Mouse (Mus musculus): ENCODE measurements around the gene Psmc2. TPM values are rescaled to one million over a fixed set of nuclear protein-coding genes. Genes with fewer than 3 reads are reported as not detected.

Psmc2 gene
- total and polyA plus RNA-seq, 3 experiments: 297 to 356 (median 316) TPM

GRCm38 (mm10) chr5:21739120-21739519 is 46.0 kb upstream of the Psmc2 start:
- peaks cover 9 to 10% of the 10 kb centered on the region in 2 experiments for H3K36me3 ChIP-seq (ENCODE audit: control insufficient read depth in 1 of 2, insufficient read depth in 2 of 2, low read length in 2 of 2)
- no peak for TF ChIP-seq JUND (IDR thresholded peaks at IDR 0.05; ENCODE audit: low read depth, low read length)
- no peak for TF ChIP-seq MYC (IDR thresholded peaks at IDR 0.05; ENCODE audit: low read depth, low read length)
- no peak for TF ChIP-seq MXI1 (IDR thresholded peaks at IDR 0.05; ENCODE audit: low read depth, low read length)
- TF ChIP-seq ETS1 (IDR thresholded peaks at IDR 0.05; ENCODE audit: low read depth, low read length): no peak
- TF ChIP-seq CTCF (IDR thresholded peaks at IDR 0.05 in 2 of 3, conservative IDR thresholded peaks at IDR 0.05 in 1 of 3; ENCODE audit: control insufficient read depth in 1 of 3, insufficient read depth in 1 of 3, low read depth in 2 of 3, low read length in 3 of 3, poor library complexity in 1 of 3, severe bottlenecking in 1 of 3): no peak
- no peak for TF ChIP-seq BHLHE40 (IDR thresholded peaks at IDR 0.05; ENCODE audit: borderline replicate concordance, low read depth, low read length)
- TF ChIP-seq NRF1 (IDR thresholded peaks at IDR 0.05; ENCODE audit: insufficient read depth, low read depth, low read length, poor library complexity, severe bottlenecking): no peak
- no peak for TF ChIP-seq CHD1 (IDR thresholded peaks at IDR 0.05; ENCODE audit: low read depth, low read length)
- no peak for TF ChIP-seq NELFE (IDR thresholded peaks at IDR 0.05; ENCODE audit: low read depth, low read length)
- TF ChIP-seq MAZ (IDR thresholded peaks at IDR 0.05; ENCODE audit: low read depth, low read length): no peak
- TF ChIP-seq TCF12 (IDR thresholded peaks at IDR 0.05; ENCODE audit: low read depth, low read length): no peak
- no peak for TF ChIP-seq POLR2A (IDR thresholded peaks at IDR 0.05; ENCODE audit: control insufficient read depth in 1 of 2, insufficient read depth in 1 of 2, low read depth in 1 of 2, low read length in 2 of 2, poor library complexity in 1 of 2)
- no peak for TF ChIP-seq EP300 (IDR thresholded peaks at IDR 0.05; ENCODE audit: low read depth in 1 of 2, low read length in 2 of 2)
- no peak for TF ChIP-seq MYB (IDR thresholded peaks at IDR 0.05; ENCODE audit: low read depth, low read length)
- no peak for TF ChIP-seq SIN3A (IDR thresholded peaks at IDR 0.05; ENCODE audit: low read length)
- no peak for TF ChIP-seq ELF1 (IDR thresholded peaks at IDR 0.05; ENCODE audit: low read depth, low read length)
- TF ChIP-seq KAT2A (conservative IDR thresholded peaks at IDR 0.05; ENCODE audit: low read depth, low read length): no peak

GRCm38 (mm10) chr5:21739881-21740280 is 45.2 kb upstream of the Psmc2 start:
- Histone ChIP-seq H3K27ac (ENCODE audit: control insufficient read depth, low read depth, low read length) (no peak overlapping the region), H3K4me3 (ENCODE audit: control insufficient read depth in 1 of 2, insufficient read depth in 1 of 2, low read depth in 2 of 2, low read length in 2 of 2) (no peak overlapping the region)

More at GRCm38 (mm10) chr5:21739120-21739519, 46.0 kb upstream of the Psmc2 start:
- Histone ChIP-seq H3K9ac (ENCODE audit: control insufficient read depth, low read depth, low read length, poor library complexity, severe bottlenecking) (no peak overlapping the region), H3K4me1 (ENCODE audit: control insufficient read depth in 1 of 2, insufficient read depth in 2 of 2, low read length in 2 of 2) (peaks cover 0 to 14% of the 10 kb centered on the region in 2 experiments; a peak in 3 of 4 replicates), H3K27me3 (ENCODE audit: control insufficient read depth in 1 of 2, insufficient read depth in 2 of 2, low read length in 2 of 2) (no peaks in the 10 kb centered on the region), H3K4me3 (ENCODE audit: control insufficient read depth in 1 of 2, insufficient read depth in 1 of 2, low read depth in 2 of 2, low read length in 2 of 2) (no peak overlapping the region), H3K79me2 (ENCODE audit: control insufficient read depth, insufficient read depth, low read length, poor library complexity) (peaks cover 16% of the 10 kb centered on the region), H3K27ac (ENCODE audit: control insufficient read depth, low read depth, low read length) (no peak overlapping the region), H3K9me3 (replicated peaks; ENCODE audit: insufficient read depth, low read length) (no peaks in the 10 kb centered on the region)
- DNase-seq (ENCODE audit: low read depth, low spot score): no peak

More at GRCm38 (mm10) chr5:21739881-21740280, 45.2 kb upstream of the Psmc2 start:
- peaks cover 0 to 14% of the 10 kb centered on the region in 2 experiments; a peak in 3 of 4 replicates for H3K4me1 ChIP-seq (ENCODE audit: control insufficient read depth in 1 of 2, insufficient read depth in 2 of 2, low read length in 2 of 2)
- peaks cover 16% of the 10 kb centered on the region for H3K79me2 ChIP-seq (ENCODE audit: control insufficient read depth, insufficient read depth, low read length, poor library complexity)
- peaks cover 4 to 10% of the 10 kb centered on the region in 2 experiments for H3K36me3 ChIP-seq (ENCODE audit: control insufficient read depth in 1 of 2, insufficient read depth in 2 of 2, low read length in 2 of 2)
- no peak overlapping the region for H3K9ac ChIP-seq (ENCODE audit: control insufficient read depth, low read depth, low read length, poor library complexity, severe bottlenecking)
- no peak for TF ChIP-seq TAL1 (IDR thresholded peaks at IDR 0.05; ENCODE audit: low read length)
- no peak for TF ChIP-seq CHD1 (IDR thresholded peaks at IDR 0.05; ENCODE audit: low read depth, low read length)
- no peak for TF ChIP-seq ETS1 (IDR thresholded peaks at IDR 0.05; ENCODE audit: low read depth, low read length)
- TF ChIP-seq UBTF (IDR thresholded peaks at IDR 0.05; ENCODE audit: borderline replicate concordance, insufficient read depth, low read depth, low read length): no peak
- TF ChIP-seq MXI1 (IDR thresholded peaks at IDR 0.05; ENCODE audit: low read depth, low read length): no peak
- TF ChIP-seq SIN3A (IDR thresholded peaks at IDR 0.05; ENCODE audit: low read length): no peak
- TF ChIP-seq SMC3 (IDR thresholded peaks at IDR 0.05; ENCODE audit: low read depth, low read length): no peak
- no peak for TF ChIP-seq JUND (IDR thresholded peaks at IDR 0.05; ENCODE audit: low read depth, low read length)
- no peak for TF ChIP-seq USF1 (IDR thresholded peaks at IDR 0.05; ENCODE audit: low read depth, low read length)
- no peak for TF ChIP-seq POLR2AphosphoS2 (IDR thresholded peaks at IDR 0.05; ENCODE audit: low read length)
- TF ChIP-seq EP300 (IDR thresholded peaks at IDR 0.05; ENCODE audit: low read depth in 1 of 2, low read length in 2 of 2): no peak
- no peak for TF ChIP-seq ELF1 (IDR thresholded peaks at IDR 0.05; ENCODE audit: low read depth, low read length)
- no peak for TF ChIP-seq CHD2 (IDR thresholded peaks at IDR 0.05; ENCODE audit: low read length)
- no peak for TF ChIP-seq E2F4 (IDR thresholded peaks at IDR 0.05; ENCODE audit: borderline replicate concordance, low read depth, low read length)
- no peak for TF ChIP-seq MEF2A (IDR thresholded peaks at IDR 0.05; ENCODE audit: extremely low read depth, insufficient replicate concordance, low read depth, low read length, poor library complexity, severe bottlenecking)
- TF ChIP-seq ZC3H11A (IDR thresholded peaks at IDR 0.05; ENCODE audit: low read depth, low read length): no peak
- TF ChIP-seq MAX (IDR thresholded peaks at IDR 0.05; ENCODE audit: low read length): no peak
- TF ChIP-seq ZMIZ1 (IDR thresholded peaks at IDR 0.05; ENCODE audit: low read depth, low read length): no peak
- TF ChIP-seq MYC (IDR thresholded peaks at IDR 0.05; ENCODE audit: low read depth, low read length): no peak
- TF ChIP-seq MAFK (IDR thresholded peaks at IDR 0.05; ENCODE audit: borderline replicate concordance, low read depth, low read length): no peak
- H3K27me3 ChIP-seq (ENCODE audit: control insufficient read depth in 1 of 2, insufficient read depth in 2 of 2, low read length in 2 of 2): no peaks in the 10 kb centered on the region
- no peaks in the 10 kb centered on the region for H3K9me3 ChIP-seq (replicated peaks; ENCODE audit: insufficient read depth, low read length)
- DNase-seq (ENCODE audit: low read depth, low spot score): no peak

All from MEL (cell line).